Mouse (Mus musculus): Measurements from ENCODE around the gene Zscan22. TPM values are rescaled to one million over a fixed set of nuclear protein-coding genes. Genes with fewer than 3 reads are reported as not detected.
A peak's percentile ranks its signal among the peaks of the same experiment; 100 is the strongest.
"Not testable (repeated sequence)": the region's sequence is repeated elsewhere in the genome, so short reads cannot be mapped to it uniquely, and the experiment has no call there.

Gene Zscan22
- polyA plus RNA-seq (2016; fragmentation: Nextera tagmentation; extraction: Ambion mirVana) = 18.5 and 19.8 TPM in 2 replicates

DNA sequence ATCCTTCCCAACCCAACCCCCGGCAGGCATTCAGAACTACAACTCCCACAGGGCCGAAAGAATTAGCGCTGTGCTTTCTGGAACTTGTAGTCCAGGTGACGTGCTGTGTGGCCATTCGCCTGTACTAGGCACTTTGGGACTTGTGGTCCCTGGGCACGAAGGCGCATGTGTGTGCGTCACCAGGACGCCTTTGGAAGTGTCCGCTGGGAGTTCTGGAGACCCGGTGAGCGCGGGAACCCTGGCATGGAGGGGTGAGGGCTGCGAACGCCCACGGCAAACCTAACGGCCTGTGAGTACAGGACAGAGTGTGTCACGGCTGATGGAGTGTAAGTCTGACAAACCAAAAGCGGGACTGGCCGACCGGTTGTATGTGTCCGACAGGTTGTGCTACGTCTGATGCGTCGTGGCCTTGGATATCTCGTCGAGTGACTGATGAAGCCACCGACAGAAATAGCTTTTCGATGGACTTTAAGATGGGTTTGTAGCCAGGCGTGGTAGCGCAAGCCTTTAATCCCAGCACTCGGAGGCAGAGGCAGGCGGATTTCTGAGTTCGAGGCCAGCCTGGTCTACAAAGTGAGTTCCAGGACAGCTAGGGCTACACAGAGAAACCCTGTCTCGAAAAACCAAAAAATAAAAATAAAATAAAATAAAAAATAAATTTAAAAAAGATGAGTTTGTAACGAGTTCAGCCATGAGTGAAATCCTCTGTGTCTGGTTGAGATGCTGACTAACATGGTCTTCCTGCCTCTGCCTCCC lies at the start of gene Zscan22:
TSS of gene Zscan22 (plus strand) at position 161 of the 756 bp plus-strand sequence.
- 8% methylated on average over 36 of the region's 36 CpGs for WGBS
- H3K27ac ChIP-seq = peak within 1 kb of the TSS; percentile 83
- peak; percentile 92 for DNase-seq (ENCODE audit: extremely low spot score, low spot score)

DNA sequence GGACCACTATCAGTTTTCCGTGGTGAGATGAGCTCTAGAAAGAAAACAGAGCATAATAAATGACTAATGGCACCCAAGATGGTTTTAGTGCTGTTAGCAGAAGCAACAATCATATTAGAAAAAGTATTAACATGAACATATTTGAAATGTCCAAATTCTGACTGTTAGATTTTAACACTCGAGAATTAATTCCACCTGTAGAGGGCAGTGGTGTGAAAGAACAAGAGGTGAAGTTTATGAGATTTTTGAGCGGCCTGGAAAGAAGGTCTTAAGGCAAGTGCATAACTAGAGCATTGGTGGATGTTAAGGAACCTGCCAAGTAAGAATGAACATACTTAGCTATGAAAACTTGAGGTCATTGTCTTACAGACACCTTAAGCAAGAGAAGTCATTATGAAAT lies 23.3 kb upstream of the Zscan22 start:
- no peak for DNase-seq (ENCODE audit: extremely low spot score, low spot score)
- Histone ChIP-seq H3K27ac (no peak overlapping the region), H3K27me3 (ENCODE audit: poor library complexity, severe bottlenecking) (no peaks in the 10 kb centered on the region), H3K9me3 (peaks cover 12% of the 10 kb centered on the region), H3K4me1 (no peaks in the 10 kb centered on the region), H3K36me3 (replicated peaks) (no peaks in the 10 kb centered on the region), H3K4me3 (no peak overlapping the region)
- 23% methylated on average over 3 of the region's 3 CpGs for WGBS

More for the DNA sequence above, at the start of gene Zscan22:
- H3K27me3 ChIP-seq (ENCODE audit: poor library complexity, severe bottlenecking) = no peaks in the 10 kb centered on the region
- H3K9me3 ChIP-seq = no peaks in the 10 kb centered on the region
- H3K36me3 ChIP-seq (replicated peaks) = peaks cover 20% of the 10 kb centered on the region
- H3K4me3 ChIP-seq = peak within 1 kb of the TSS; percentile 69
- H3K4me1 ChIP-seq = peaks cover 8% of the 10 kb centered on the region

DNA sequence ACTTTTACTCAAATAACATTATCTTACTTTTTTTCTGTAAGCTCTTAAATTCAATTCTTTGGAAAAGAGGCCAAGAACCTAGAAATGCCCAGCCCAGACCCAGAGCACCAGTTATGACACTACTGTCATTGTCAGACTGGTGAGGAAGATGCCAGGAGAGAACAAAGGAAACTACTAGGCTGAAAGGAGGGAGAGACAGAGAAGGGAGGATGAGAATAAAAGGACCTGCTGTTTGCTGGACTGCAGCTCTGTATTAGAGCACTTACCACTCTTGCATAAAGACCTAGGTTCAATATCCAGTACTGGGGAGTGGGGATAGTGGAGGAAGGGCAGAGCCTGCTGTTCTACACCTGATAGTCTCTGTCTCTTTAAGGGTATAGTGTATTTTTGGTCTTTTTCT lies 17.6 kb upstream of the Zscan22 start:
- Histone ChIP-seq H3K27me3 (ENCODE audit: poor library complexity, severe bottlenecking) (no peaks in the 10 kb centered on the region), H3K9me3 (0 out of 2 replicates have a peak, but pooled peaks cover 4% of the 10 kb centered on the region), H3K27ac (no peak overlapping the region), H3K36me3 (replicated peaks) (peaks cover 17% of the 10 kb centered on the region), H3K4me1 (peaks cover 12% of the 10 kb centered on the region), H3K4me3 (0 out of 2 replicates have a peak overlapping the region, but pooled peaks have one; percentile 71)
- no peak for DNase-seq (ENCODE audit: extremely low spot score, low spot score)

DNA sequence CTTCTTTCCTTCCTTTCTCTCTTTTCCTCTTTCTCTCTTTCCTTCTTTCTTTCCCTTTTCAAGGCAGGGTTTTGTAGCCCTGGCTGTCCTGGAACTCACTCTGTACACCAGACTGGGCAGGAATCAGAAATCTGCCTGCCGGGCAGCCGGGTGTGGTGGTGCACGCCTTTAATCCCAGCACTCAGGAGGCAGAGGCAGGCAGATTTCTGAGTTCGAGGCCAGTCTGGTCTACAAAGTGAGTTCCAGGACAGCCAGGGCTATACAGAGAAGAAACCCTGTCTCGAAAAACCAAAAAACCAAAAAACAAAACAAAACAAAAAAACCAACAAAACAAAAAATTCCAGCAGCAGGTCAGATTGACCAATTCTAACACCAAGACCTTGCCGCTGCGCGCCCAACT lies 17.1 kb upstream of the Zscan22 start:
- Histone ChIP-seq H3K4me1 (peaks cover 12% of the 10 kb centered on the region), H3K4me3 (peak overlapping the region; percentile 71), H3K36me3 (replicated peaks) (peaks cover 21% of the 10 kb centered on the region), H3K27ac (peak overlapping the region; percentile 87)
- WGBS = 49% methylated on average over 8 of the region's 8 CpGs
- DNase-seq (ENCODE audit: extremely low spot score, low spot score); H3K9me3 ChIP-seq; H3K27me3 ChIP-seq (ENCODE audit: poor library complexity, severe bottlenecking): not testable (repeated sequence)

DNA sequence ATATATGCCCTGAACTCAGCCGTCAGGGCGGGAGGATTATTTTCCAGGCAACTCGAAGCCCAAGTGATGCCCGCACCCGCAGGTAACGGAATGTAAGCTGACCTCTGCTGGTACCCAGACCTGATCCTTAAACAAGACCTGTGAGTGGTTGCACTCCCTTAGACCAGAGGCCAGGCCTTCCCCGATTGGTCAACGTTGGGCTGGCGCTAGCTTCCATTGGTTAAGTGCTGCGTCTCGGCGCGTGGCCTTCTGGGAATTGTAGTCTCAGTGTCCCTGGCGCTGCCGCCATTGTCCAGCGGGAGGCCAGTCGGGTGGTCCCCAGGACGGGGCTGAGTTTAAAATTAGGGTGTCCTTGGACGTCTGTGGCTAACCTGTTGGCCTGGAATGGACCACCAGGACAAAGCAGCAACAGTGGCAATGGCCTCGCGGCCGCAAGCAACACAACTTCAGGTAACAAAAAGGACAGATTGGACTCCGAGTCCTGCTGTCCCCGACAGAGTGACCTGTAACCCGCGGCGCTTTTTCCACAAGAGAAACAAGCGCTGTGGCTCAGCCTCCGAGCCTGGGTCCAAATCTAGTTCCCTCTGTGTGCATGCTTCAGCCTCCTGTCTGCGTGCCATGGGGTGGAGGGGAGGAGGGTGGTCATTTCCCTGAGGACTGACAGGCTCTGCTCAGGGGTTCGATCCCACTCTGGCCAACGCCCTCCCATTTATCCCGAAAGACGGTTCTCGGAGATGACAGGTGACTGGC lies 16.5 kb upstream of the Zscan22 start, which contains the start of gene Zfp128:
TSS of gene Zfp128 (plus strand) at position 267 of the 750 bp plus-strand sequence.
- Histone ChIP-seq H3K36me3 (replicated peaks) (peaks cover 27% of the 10 kb centered on the region), H3K27ac (peak within 1 kb of the TSS; percentile 87), H3K4me3 (peak within 1 kb of the TSS; percentile 71), H3K9me3 (0 out of 2 replicates have a peak, but pooled peaks cover under 1% of the 10 kb centered on the region), H3K27me3 (ENCODE audit: poor library complexity, severe bottlenecking) (no peaks in the 10 kb centered on the region), H3K4me1 (peaks cover 12% of the 10 kb centered on the region)
- 2% methylated on average over 35 of the region's 35 CpGs for WGBS
- DNase-seq (ENCODE audit: extremely low spot score, low spot score) = peak; percentile 94

DNA sequence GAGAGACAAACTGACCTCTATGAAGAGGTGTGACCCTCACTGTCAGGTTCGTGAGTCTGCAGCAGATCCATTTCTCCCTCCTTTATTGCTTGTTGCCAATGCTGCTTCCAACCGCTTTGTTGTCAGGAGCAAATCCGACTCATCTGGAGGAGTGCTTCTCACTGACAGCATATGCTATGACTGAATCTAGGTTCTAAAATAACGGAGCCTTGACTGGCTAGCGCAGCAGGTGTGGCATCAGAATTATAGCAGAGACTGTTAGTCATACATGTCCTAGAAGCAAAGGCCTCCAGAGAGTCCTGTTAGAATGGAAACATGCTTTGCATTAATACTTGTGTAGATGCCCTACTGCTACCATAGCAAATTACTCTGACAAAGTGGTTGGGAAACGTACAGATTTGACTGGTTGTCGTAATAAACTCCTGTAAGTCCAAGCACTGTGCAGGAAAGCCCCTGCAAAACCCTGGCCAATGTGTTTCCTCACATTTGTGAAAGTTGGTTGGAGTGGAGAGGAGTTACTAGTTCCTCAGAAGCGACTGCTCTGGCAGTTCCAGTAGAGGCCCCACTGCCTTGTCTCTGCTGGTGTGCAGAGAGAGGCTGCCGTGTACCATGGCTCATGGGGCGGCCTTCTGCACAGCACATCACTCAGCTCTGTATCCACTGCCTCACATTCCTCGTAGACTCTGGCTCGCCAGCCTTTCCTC lies 10.9 kb upstream of the Zscan22 start:
- Histone ChIP-seq H3K9me3 (no peaks in the 10 kb centered on the region), H3K4me3 (no peak overlapping the region), H3K27me3 (ENCODE audit: poor library complexity, severe bottlenecking) (no peaks in the 10 kb centered on the region), H3K4me1 (peaks cover 8% of the 10 kb centered on the region), H3K27ac (no peak overlapping the region), H3K36me3 (replicated peaks) (peaks cover 82% of the 10 kb centered on the region)
- no peak for DNase-seq (ENCODE audit: extremely low spot score, low spot score)
- WGBS = 91% methylated on average over 12 of the region's 12 CpGs

DNA sequence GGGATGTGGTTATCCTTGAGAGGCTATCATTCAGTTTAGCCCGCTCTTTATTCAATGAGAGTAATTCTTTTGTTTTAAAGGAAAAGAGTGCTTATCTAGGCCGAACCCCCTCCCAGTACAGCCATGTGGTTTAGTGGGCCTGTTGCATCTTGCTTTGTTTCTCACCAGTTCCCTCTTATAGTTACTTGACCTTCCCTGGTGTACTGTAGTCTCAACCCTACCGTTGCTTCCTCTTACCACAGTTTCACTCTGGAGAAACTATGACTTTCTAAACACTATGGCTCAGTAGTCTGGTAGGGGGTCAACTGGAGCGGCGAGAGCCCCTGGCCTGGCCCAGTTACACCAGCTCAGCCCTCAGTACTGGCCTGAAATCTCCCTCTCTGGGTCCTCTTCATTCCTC lies 10.0 kb upstream of the Zscan22 start:
- Histone ChIP-seq H3K27me3 (ENCODE audit: poor library complexity, severe bottlenecking) (no peaks in the 10 kb centered on the region), H3K27ac (no peak overlapping the region), H3K4me1 (no peaks in the 10 kb centered on the region; the same call in 1 of the 2 replicates), H3K4me3 (no peak overlapping the region), H3K9me3 (no peaks in the 10 kb centered on the region), H3K36me3 (replicated peaks) (peaks cover 87% of the 10 kb centered on the region)
- WGBS = 92% methylated on average over 5 of the region's 5 CpGs
- DNase-seq (ENCODE audit: extremely low spot score, low spot score) = no peak

DNA sequence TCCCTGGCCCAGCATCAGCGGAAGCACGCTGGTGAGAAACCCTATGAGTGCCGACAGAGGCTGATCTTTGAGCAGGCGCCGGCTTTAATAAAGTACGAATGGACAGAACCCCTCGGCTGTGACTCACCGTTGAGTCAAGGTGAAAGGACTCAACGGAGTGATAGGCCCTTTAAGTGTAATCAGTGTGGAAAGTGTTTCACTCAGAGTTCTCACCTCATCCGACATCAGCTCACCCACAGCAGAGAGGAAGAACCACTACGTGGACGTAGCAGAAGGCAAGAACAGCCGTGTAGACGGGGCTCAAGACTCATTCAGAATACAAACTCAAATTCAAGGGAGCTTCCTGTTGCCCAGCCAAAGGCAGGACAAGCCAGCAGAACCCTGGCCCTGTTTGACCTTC lies 6.7 kb upstream of the Zscan22 start:
- H3K4me1 ChIP-seq = no peaks in the 10 kb centered on the region
- 90% methylated on average over 14 of the region's 14 CpGs for WGBS
- H3K9me3 ChIP-seq = no peaks in the 10 kb centered on the region
- peaks cover 61% of the 10 kb centered on the region for H3K36me3 ChIP-seq (replicated peaks)
- no peak overlapping the region for H3K4me3 ChIP-seq
- H3K27me3 ChIP-seq (ENCODE audit: poor library complexity, severe bottlenecking) = no peaks in the 10 kb centered on the region
- no peak for DNase-seq (ENCODE audit: extremely low spot score, low spot score)
- no peak overlapping the region for H3K27ac ChIP-seq

DNA sequence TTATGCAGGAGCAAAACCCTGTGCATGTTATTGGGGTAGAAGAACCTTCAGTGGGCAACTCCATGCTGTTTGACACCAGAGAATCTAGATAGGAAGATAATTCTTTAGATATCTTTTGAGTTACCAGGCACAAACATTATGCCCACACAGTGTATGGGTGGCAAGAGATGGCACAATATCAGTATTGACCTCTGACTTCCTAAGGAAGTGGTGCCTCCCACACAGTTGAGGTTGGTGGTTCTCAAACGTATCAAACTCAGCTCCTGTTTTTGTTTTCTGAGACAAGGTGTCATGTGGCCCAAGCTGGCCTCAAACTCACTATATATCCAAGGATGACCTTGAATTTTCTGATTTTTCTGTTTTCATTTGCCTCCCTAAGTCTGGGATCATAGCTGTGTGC lies 6.3 kb upstream of the Zscan22 start:
- no peak overlapping the region for H3K4me3 ChIP-seq
- H3K27ac ChIP-seq = no peak overlapping the region
- no peaks in the 10 kb centered on the region for H3K4me1 ChIP-seq
- H3K36me3 ChIP-seq (replicated peaks) = peaks cover 57% of the 10 kb centered on the region
- no peaks in the 10 kb centered on the region for H3K9me3 ChIP-seq
- H3K27me3 ChIP-seq (ENCODE audit: poor library complexity, severe bottlenecking) = no peaks in the 10 kb centered on the region
- DNase-seq (ENCODE audit: extremely low spot score, low spot score) = no peak
- 80% methylated on average over 1 of the region's 1 CpGs for WGBS

DNA sequence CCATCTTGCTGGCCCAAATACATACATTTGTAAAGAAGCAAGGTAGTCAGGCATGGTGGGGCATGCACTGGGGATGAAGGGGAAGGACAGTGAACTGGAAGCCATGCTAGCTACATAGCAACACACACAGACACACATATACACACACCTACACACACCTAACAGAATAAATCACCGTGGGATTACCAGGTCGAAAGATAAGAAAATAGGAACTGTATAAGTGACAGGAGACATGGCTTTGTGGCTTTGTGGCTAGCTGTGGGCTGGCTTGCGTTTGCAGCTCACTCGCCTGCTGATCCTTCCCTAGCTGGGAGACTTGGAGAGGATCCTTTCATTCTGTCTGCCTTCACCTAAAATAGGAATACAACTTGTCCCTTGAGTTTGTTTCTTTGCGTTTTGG lies 3.9 kb downstream of the Zscan22 start:
- H3K4me1 ChIP-seq = peaks cover 8% of the 10 kb centered on the region
- H3K9me3 ChIP-seq = no peaks in the 10 kb centered on the region
- WGBS = 92% methylated on average over 5 of the region's 5 CpGs
- DNase-seq (ENCODE audit: extremely low spot score, low spot score) = no peak
- H3K4me3 ChIP-seq = no peak overlapping the region
- peaks cover 57% of the 10 kb centered on the region for H3K36me3 ChIP-seq (replicated peaks)
- H3K27me3 ChIP-seq (ENCODE audit: poor library complexity, severe bottlenecking) = no peaks in the 10 kb centered on the region
- no peak overlapping the region for H3K27ac ChIP-seq

DNA sequence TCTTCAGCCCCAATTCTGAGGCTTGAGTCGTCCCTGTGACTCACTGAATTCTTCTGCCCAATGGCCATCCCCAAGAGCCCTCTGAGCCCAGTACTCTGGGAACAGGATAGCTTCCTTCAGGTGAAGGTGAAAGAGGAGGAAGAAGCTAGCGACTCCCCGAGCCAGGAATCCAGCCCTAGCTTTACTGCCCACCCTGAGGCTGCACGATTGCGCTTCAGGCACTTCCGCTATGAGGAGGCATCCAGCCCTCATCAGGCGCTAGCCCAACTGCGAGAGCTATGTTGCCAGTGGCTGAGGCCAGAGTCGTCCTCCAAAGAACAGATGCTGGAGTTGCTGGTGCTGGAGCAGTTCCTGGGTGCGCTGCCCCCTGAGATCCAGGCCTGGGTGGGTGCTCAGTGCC lies 6.0 kb downstream of the Zscan22 start:
- Histone ChIP-seq H3K27me3 (ENCODE audit: poor library complexity, severe bottlenecking) (no peaks in the 10 kb centered on the region), H3K36me3 (replicated peaks) (peaks cover 78% of the 10 kb centered on the region), H3K9me3 (no peaks in the 10 kb centered on the region), H3K4me3 (no peak overlapping the region), H3K27ac (no peak overlapping the region), H3K4me1 (peaks cover 3% of the 10 kb centered on the region)
- no peak for DNase-seq (ENCODE audit: extremely low spot score, low spot score)
- WGBS = 58% methylated on average over 10 of the region's 10 CpGs

DNA sequence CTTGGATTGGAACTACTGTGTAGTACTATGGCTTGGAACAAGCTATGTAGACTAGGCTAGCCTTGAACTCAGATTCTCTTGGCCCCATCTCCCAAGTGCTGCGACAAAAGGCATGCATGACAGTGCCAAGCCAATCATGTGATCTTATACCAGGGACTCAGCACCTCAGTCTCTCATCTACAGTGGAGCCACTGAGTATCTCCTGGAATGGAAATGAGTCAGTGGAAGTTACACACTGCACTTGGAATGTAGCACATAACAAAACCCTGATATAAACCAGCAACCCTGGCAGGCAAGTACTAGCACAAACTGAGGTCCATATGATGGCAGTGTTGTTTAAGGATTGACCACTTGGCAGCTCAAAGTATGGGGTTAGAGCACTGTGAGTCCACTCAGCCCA lies 7.5 kb downstream of the Zscan22 start:
- no peak overlapping the region for H3K4me3 ChIP-seq
- no peak overlapping the region for H3K27ac ChIP-seq
- H3K4me1 ChIP-seq = peaks cover 7% of the 10 kb centered on the region
- peaks cover 87% of the 10 kb centered on the region for H3K36me3 ChIP-seq (replicated peaks)
- H3K27me3 ChIP-seq (ENCODE audit: poor library complexity, severe bottlenecking) = no peaks in the 10 kb centered on the region
- WGBS = 95% methylated on average over 1 of the region's 1 CpGs
- DNase-seq (ENCODE audit: extremely low spot score, low spot score) = no peak
- H3K9me3 ChIP-seq = no peaks in the 10 kb centered on the region
